Mouse (Mus musculus) layer of hippocampus, adult 11-12 months (tissue): ENCODE results near the gene Crisp2.

Experiments
- DNase-seq: peaks from one replicate; pipeline ENCODE4 v3.0.0; 2022; ENCODE audit warnings: low spot score

Gene Crisp2

GRCm38 (mm10) chr17:40716273-40716672, 90.5 kb downstream of the Crisp2 start:
- no peak for DNase-seq
